Mouse (Mus musculus): ENCODE results near the gene Fbxl17. TPM values are rescaled to one million over a fixed set of nuclear protein-coding genes. Genes with fewer than 3 reads are reported as not detected.

Gene Fbxl17
- polyA plus RNA-seq, 1 experiment from 2014 or later: 3.1 TPM

GRCm38 (mm10) chr17:63261508-63262141 is 238.2 kb downstream of the Fbxl17 start:
- Histone ChIP-seq H3K9me3 (replicated peaks) (no peaks in the 10 kb centered on the region), H3K27ac (peak overlapping the region; percentile 95), H3K4me2 (peak overlapping the region; percentile 60), H3K9ac (peak overlapping the region; percentile 57; the same call in 1 of the 2 replicates), H3K4me3 (no peak overlapping the region), H3K4me1 (peaks cover 45% of the 10 kb centered on the region), H3K36me3 (no peaks in the 10 kb centered on the region), H3K27me3 (replicated peaks) (no peaks in the 10 kb centered on the region)
- WGBS (ENCODE audit: insufficient replicate concordance): 39% methylated on average over 10 of the region's 10 CpGs
- ATAC-seq: peak; percentile 100

DNA sequence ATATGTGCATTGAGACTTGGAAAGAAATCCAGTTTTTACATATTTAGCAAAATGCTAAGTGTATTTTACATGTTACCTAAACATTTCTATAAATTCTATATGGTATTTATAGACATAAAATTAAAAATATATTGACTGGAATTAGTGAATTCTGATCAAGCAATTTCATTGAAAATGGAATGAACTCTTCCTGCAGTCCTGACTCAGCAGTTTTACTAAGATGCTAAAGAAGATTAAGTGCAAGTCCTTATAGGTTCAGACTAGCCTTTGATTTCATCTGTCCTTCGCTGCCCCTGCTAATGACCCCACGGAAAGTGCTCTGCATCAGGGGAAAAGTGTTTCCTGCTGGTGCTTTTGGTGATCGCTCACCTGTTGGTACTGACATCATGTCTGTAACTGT is 240.7 kb downstream of the Fbxl17 start:
- Histone ChIP-seq H3K4me3 (no peak overlapping the region), H3K27ac (peak overlapping the region; percentile 54; the same call in 1 of the 2 replicates), H3K27me3 (replicated peaks) (no peaks in the 10 kb centered on the region), H3K36me3 (no peaks in the 10 kb centered on the region), H3K4me1 (peaks cover 38% of the 10 kb centered on the region), H3K9ac (no peak overlapping the region), H3K4me2 (no peak overlapping the region), H3K9me3 (replicated peaks) (no peaks in the 10 kb centered on the region)
- WGBS (ENCODE audit: insufficient replicate concordance): 90% methylated on average over 3 of the region's 3 CpGs
- ATAC-seq: no peak

DNA sequence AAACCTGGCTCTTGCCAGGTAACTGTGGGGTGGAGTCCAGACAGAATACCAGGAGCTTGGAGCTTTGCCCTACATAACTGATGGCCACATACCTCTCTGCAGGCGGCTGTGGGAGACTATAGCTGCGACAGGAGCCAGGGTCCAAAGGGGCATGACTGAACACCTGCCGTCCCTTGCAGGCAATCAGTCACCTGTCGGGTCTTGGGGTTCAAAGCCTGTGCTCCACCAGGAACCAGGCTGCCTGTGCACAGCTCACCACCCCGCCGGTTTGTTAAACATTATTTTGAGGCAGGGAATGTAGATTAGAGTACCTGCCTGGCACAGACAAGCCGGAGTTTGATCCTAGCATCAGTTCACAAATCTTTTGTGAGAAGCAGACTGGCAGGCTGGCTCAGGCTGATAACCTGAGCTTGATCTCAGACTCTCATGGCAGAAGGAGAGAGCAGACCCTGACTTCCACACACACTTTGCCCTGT is 253.6 kb downstream of the Fbxl17 start:
- no peaks in the 10 kb centered on the region for H3K9me3 ChIP-seq (replicated peaks)
- no peak overlapping the region for H3K27ac ChIP-seq
- no peak overlapping the region for H3K4me3 ChIP-seq
- H3K36me3 ChIP-seq: peaks cover 9% of the 10 kb centered on the region; the same call in 1 of the 2 replicates
- no peak overlapping the region for H3K4me2 ChIP-seq
- peak; percentile 60 for ATAC-seq
- 49% methylated on average over 7 of the region's 7 CpGs for WGBS (ENCODE audit: insufficient replicate concordance)
- no peaks in the 10 kb centered on the region for H3K27me3 ChIP-seq (replicated peaks)
- H3K9ac ChIP-seq: no peak overlapping the region
- peaks cover 8% of the 10 kb centered on the region for H3K4me1 ChIP-seq

- ATAC-seq: no peak
- H3K9ac ChIP-seq: no peak overlapping the region
- 85% methylated on average over 8 of the region's 9 CpGs for WGBS (ENCODE audit: insufficient replicate concordance)
These were observed 254.3 kb downstream of the Fbxl17 start for GRCm38 (mm10) chr17:63245472-63245871.

DNA sequence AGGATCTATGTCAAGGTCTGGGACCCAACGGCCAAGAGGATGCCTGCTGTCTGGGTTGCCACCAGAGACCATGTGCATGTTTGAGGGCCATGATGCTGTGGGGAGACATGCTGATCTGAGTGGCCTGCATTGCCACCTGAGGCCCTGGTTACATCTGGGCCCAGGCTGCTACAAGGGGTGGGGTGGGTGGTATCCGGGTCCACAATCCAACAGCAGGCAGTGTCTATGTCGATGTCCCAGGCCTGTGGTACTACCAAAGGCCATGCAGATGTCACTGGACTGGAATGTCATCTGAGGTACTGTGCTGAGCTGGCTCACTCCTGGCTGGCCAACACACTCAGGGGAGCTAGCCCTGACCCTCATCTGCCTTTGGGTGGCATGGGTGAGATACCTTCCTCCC is 257.1 kb downstream of the Fbxl17 start:
- H3K9me3 ChIP-seq (replicated peaks): no peaks in the 10 kb centered on the region
- peaks cover 8% of the 10 kb centered on the region for H3K4me1 ChIP-seq
- no peak overlapping the region for H3K4me3 ChIP-seq
- peaks cover 9% of the 10 kb centered on the region; the same call in 1 of the 2 replicates for H3K36me3 ChIP-seq
- no peaks in the 10 kb centered on the region for H3K27me3 ChIP-seq (replicated peaks)
- H3K4me2 ChIP-seq: no peak overlapping the region
- 0 out of 2 replicates have a peak, but pooled peaks have one; percentile 13 for ATAC-seq
- no peak overlapping the region for H3K9ac ChIP-seq
- 88% methylated on average over 3 of the region's 3 CpGs for WGBS (ENCODE audit: insufficient replicate concordance)
- H3K27ac ChIP-seq: no peak overlapping the region

More at GRCm38 (mm10) chr17:63245472-63245871, 254.3 kb downstream of the Fbxl17 start:
- Histone ChIP-seq H3K4me3 (no peak overlapping the region), H3K4me1 (peaks cover 8% of the 10 kb centered on the region), H3K27me3 (replicated peaks) (no peaks in the 10 kb centered on the region), H3K9me3 (replicated peaks) (no peaks in the 10 kb centered on the region), H3K4me2 (no peak overlapping the region), H3K36me3 (peaks cover 9% of the 10 kb centered on the region; the same call in 1 of the 2 replicates), H3K27ac (no peak overlapping the region)

- Histone ChIP-seq H3K4me3 (no peak overlapping the region), H3K4me1 (peaks cover 1% of the 10 kb centered on the region; the same call in 1 of the 2 replicates), H3K9ac (no peak overlapping the region), H3K27ac (no peak overlapping the region), H3K9me3 (replicated peaks) (no peaks in the 10 kb centered on the region), H3K27me3 (replicated peaks) (no peaks in the 10 kb centered on the region), H3K4me2 (no peak overlapping the region), H3K36me3 (peaks cover 9% of the 10 kb centered on the region; the same call in 1 of the 2 replicates)
- ATAC-seq: no peak
- WGBS (ENCODE audit: insufficient replicate concordance): 79% methylated on average over 5 of the region's 5 CpGs
These were observed 259.1 kb downstream of the Fbxl17 start for GRCm38 (mm10) chr17:63240731-63241106.

DNA sequence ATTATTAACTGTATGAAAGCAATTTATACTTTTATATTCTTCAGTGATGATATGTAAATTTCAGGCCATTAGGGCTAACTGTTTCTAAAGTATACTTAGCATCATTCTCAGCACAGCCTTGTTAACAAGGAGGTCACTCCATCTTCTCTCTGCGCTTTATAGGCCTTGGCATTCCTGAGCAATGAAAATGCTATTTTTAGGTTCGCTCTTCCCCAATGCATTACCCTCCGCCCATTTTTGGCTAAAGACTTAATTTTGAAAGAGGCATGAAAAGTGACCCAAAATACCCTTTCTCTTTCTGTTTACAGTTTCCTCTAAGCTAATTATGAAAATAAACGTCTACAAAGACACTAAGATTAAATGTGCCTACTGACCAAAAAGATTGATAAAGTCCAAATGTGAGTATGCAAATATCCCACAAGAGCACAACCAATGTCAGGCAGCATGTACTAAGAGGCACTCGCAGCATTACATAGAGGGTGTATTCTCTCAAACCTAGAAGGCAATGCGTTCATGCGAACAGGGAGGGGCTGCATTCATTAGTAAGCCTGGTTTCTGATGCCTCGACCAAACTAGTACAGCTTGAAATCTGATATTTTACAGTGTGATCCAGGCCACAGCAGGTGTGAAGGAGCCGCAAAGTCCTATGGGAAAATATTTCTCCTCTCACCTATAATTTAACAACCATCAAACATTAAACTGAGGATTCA is 259.6 kb downstream of the Fbxl17 start:
- ATAC-seq: no peak
- H3K4me1 ChIP-seq: no peaks in the 10 kb centered on the region
- H3K27ac ChIP-seq: no peak overlapping the region

DNA sequence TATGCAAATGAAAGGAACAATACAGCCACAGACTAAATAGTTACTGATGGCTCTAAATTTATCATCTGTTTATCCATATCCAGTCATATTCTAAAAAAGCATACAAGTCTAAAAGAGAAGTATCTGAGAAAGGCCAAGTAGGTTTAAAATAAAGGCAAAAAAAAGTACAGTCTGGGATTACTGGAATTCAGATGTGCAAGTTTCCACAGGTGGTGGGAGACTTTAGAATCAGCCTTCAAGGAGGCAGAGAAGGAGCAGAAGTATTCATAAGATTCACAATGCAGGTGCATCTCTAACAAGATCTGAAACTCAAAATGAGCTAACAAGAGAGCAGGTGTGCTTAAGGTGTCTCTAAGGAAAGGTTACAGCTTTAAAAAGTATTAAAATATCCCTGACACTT is 263.0 kb downstream of the Fbxl17 start:
- Histone ChIP-seq H3K27ac (no peak overlapping the region), H3K4me2 (no peak overlapping the region), H3K4me1 (no peaks in the 10 kb centered on the region), H3K4me3 (no peak overlapping the region), H3K9ac (no peak overlapping the region), H3K9me3 (replicated peaks) (no peaks in the 10 kb centered on the region), H3K36me3 (no peaks in the 10 kb centered on the region), H3K27me3 (replicated peaks) (no peaks in the 10 kb centered on the region)
- no peak for ATAC-seq

More for the DNA sequence above, 259.6 kb downstream of the Fbxl17 start:
- H3K9me3 ChIP-seq (replicated peaks): no peaks in the 10 kb centered on the region
- 78% methylated on average over 9 of the region's 9 CpGs for WGBS (ENCODE audit: insufficient replicate concordance)
- no peaks in the 10 kb centered on the region for H3K27me3 ChIP-seq (replicated peaks)
- no peak overlapping the region for H3K4me2 ChIP-seq
- no peak overlapping the region for H3K4me3 ChIP-seq
- no peak overlapping the region for H3K9ac ChIP-seq
- peaks cover 5% of the 10 kb centered on the region; the same call in 1 of the 2 replicates for H3K36me3 ChIP-seq

DNA sequence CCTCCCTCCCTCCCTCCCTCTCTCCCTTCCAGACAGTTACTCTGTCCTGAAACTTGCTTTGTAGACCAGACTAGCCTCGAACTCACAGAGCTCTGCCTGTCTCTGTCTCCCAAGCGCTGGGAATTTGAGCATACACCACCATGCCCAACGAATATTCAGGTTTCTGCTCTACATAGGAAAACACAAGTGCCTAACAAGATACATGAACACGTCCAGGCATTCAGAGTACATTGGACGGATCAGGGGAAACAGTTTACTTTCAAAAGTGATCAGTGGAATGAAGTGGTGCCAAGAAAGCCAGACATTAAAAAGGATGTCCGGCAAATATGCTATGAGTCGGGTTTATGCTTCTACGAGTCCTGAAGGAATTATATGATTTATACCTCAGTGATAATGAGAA is 263.6 kb downstream of the Fbxl17 start:
- Histone ChIP-seq H3K9ac (no peak overlapping the region), H3K36me3 (no peaks in the 10 kb centered on the region), H3K27ac (no peak overlapping the region), H3K4me1 (no peaks in the 10 kb centered on the region), H3K4me3 (no peak overlapping the region), H3K27me3 (replicated peaks) (no peaks in the 10 kb centered on the region), H3K4me2 (no peak overlapping the region), H3K9me3 (replicated peaks) (no peaks in the 10 kb centered on the region)
- ATAC-seq: no peak
- WGBS (ENCODE audit: insufficient replicate concordance): 72% methylated on average over 8 of the region's 8 CpGs

- ATAC-seq: no peak
- no peaks in the 10 kb centered on the region for H3K9me3 ChIP-seq (replicated peaks)
- H3K4me1 ChIP-seq: no peaks in the 10 kb centered on the region
- no peaks in the 10 kb centered on the region for H3K36me3 ChIP-seq
- WGBS (ENCODE audit: insufficient replicate concordance): 62% methylated on average over 3 of the region's 3 CpGs
- H3K27ac ChIP-seq: no peak overlapping the region
- H3K27me3 ChIP-seq (replicated peaks): no peaks in the 10 kb centered on the region
- H3K4me3 ChIP-seq: no peak overlapping the region
- H3K9ac ChIP-seq: no peak overlapping the region
- H3K4me2 ChIP-seq: no peak overlapping the region
These were observed 264.0 kb downstream of the Fbxl17 start for GRCm38 (mm10) chr17:63235821-63236220.

- Histone ChIP-seq H3K4me1 (no peaks in the 10 kb centered on the region), H3K27ac (no peak overlapping the region), H3K4me3 (no peak overlapping the region), H3K36me3 (no peaks in the 10 kb centered on the region), H3K27me3 (replicated peaks) (no peaks in the 10 kb centered on the region), H3K9me3 (replicated peaks) (no peaks in the 10 kb centered on the region), H3K4me2 (no peak overlapping the region), H3K9ac (no peak overlapping the region)
- WGBS (ENCODE audit: insufficient replicate concordance): 68% methylated on average over 4 of the region's 4 CpGs
- no peak for ATAC-seq
These were observed 270.7 kb downstream of the Fbxl17 start for GRCm38 (mm10) chr17:63229111-63229510.

- no peak overlapping the region for H3K4me2 ChIP-seq
- WGBS (ENCODE audit: insufficient replicate concordance): 72% methylated on average over 2 of the region's 2 CpGs
- peaks cover 6% of the 10 kb centered on the region; the same call in 1 of the 2 replicates for H3K4me1 ChIP-seq
- no peaks in the 10 kb centered on the region for H3K27me3 ChIP-seq (replicated peaks)
- no peaks in the 10 kb centered on the region for H3K9me3 ChIP-seq (replicated peaks)
- no peak for ATAC-seq
- H3K9ac ChIP-seq: no peak overlapping the region
- no peak overlapping the region for H3K4me3 ChIP-seq
- no peaks in the 10 kb centered on the region for H3K36me3 ChIP-seq
- no peak overlapping the region for H3K27ac ChIP-seq
These were observed 273.4 kb downstream of the Fbxl17 start for GRCm38 (mm10) chr17:63226380-63226779.
